Mouse (Mus musculus) brain, embryonic 14.5 days (tissue): ENCODE results near the gene Figla.

Source experiments
- CTCF ChIP-seq: fragments of 200-500 bp; IDR thresholded peaks from 2 replicates; pipeline ENCODE4 v1.5.1; 2012; ENCODE audit warnings: inconsistent platforms, mild to moderate bottlenecking, moderate library complexity, borderline replicate concordance; ENCODE audit not compliant: insufficient read depth, insufficient read length; ENCODE audit errors: extremely low read depth
- POLR2A ChIP-seq: fragments of 200-500 bp; IDR thresholded peaks from 2 replicates; pipeline ENCODE4 v1.6.1; 2012; ENCODE audit warnings: mild to moderate bottlenecking, inconsistent platforms, borderline replicate concordance; ENCODE audit not compliant: poor library complexity, insufficient read depth, insufficient read length, severe bottlenecking; ENCODE audit errors: extremely low read depth

DNA sequence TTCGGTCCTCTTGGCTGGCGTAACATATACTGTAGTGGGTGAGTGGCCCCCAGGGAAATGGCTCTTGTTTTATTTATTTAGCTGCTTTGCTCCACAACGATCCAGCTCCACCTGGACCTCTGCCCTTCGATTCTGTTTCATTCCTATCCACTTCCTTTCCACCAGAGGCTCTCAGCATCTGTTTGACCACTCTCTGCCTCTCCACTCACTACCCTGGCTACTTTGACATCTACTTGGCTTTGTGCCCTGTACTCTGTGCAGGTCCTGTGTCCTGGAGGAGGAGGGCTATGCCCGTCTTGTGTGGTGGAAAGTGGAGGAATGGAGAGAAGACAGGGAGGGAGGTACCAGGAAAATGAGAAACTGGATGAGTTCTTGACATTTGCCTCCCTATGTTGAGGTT lies 46.3 kb downstream of the Figla start:
- TF ChIP-seq POLR2A, result no peak
- no peak for TF ChIP-seq CTCF
